Mouse (Mus musculus): ENCODE data around the gene Lzts3. TPM values are rescaled to one million over a fixed set of nuclear protein-coding genes. Genes with fewer than 3 reads are reported as not detected.
"Not testable (repeated sequence)": the region's sequence is repeated elsewhere in the genome, so short reads cannot be mapped to it uniquely, and the experiment has no call there.

Gene Lzts3
- 100 to 1,000 TPM; 159 to 163 TPM for total RNA-seq (2021)

DNA sequence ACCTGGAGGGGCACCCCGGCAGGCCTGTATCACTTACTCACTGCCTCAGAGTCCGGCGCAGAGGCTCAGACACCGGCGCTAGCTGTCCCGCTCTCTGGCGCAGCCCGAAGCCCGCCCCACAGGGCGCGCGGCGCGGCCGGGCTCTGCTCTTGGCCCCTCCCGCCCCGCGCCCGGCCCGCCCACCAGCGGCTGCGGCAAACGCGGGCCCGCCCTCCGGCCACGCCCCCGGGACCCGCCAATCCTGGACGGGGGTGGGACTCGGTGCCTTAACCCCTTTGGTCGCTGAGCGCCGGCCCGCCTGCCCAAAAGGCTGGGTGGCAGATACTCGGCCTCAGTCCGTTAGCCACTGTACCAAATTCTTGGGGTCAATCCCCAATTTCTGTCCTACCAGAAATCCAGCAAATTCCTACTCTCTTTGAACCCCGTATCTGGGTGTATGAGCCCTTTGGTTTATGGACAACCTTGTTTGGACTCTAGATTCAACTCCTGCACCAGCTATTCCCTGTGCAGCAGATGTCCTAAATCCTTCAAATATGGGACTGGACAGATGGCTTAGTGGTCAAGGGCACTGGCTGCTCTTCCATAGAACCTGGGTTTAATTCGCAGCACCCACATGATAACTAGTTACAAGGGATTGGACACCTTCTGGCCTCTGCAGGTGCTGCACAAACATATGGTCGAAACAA is at the start of gene Lzts3:
Gene Lzts3, minus strand, starts transcription at position 120 of the 686 bp plus-strand sequence.
- peak; percentile 80 to 87 for DNase-seq (ENCODE audit: extremely low spot score in 1 of 2, low spot score in 1 of 2)

DNA sequence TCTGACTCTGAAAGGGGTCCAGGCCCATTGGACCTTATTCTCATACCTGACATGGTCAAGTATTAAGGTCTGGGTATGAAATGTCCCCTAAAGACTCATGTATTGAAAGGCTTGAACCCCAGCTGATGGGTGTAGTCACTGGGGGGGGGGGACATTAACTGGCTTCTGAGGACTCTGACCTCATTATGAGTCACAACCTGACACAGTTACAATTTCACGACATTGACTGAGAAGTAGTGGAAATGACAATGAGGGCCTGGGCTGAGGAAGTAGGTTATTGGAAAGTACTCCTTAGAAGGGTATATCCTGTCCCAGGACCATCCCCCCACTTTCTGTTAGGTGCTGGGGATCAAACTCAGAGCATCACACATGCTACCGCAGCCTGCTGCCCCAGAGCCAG is 46.4 kb upstream of the Lzts3 start:
- DNase-seq (ENCODE audit: extremely low spot score in 1 of 2, low spot score in 1 of 2) = no peak

DNA sequence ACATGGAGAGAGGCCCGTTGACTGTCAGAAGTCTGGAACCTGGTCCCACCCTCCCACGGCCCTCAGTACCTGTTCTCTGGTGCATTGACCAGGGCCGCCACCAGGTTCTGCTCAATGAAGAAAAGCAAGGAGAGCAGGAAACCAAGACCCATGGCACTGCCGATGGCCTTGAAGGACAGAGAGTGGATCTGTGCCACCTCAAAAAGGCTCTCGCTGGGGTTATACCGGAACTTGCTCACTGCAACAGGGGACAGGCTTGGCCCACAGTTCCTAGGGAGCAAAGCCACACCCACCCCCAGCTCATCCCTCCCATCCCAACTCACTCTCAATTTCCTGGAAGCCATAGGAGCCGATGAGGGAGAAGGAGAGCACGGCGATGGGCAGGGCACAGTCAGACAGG is 42.8 kb upstream of the Lzts3 start:
- DNase-seq (ENCODE audit: extremely low spot score in 1 of 2, low spot score in 1 of 2) = no peak

DNA sequence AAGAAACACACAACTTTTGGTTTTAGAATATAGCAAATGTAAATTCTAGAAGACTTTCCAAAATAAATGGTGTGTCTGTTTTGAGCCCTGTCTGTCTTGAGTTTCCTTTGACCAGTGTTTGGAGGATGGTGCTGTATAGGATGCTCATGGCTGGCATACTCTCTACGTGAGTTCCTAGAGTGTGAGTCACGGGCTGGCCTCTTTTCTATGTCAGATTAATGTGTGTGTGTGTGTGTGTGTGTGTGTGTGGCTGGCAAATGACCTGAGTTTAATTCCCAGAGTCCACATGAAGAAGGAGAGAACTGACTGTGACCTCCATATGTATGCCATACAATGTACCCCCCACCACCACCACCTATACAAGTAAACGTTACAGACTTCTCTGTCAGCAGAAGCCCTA is 38.9 kb upstream of the Lzts3 start:
- no peak for DNase-seq (ENCODE audit: extremely low spot score in 1 of 2, low spot score in 1 of 2)

DNA sequence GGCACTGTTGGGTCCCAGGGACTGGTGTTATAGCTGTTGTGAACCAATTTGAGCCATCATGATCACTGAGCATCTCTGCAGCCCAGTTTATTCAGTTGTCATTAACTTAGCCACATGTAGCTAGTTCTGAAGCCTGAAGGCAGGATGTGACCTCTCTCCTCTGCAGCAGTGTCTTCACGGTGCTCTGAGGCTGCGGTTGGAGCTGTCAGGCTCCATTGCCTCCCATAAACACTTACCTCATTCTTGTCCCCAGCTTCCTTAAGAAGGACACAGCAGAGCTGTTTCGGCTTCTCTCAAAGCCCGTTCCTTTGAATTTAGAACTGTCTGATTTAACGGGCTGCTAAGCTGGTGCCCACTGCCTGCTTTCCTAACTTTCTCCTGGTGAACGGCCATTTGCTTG is 37.3 kb upstream of the Lzts3 start:
- no peak for DNase-seq (ENCODE audit: extremely low spot score in 1 of 2, low spot score in 1 of 2)

DNA sequence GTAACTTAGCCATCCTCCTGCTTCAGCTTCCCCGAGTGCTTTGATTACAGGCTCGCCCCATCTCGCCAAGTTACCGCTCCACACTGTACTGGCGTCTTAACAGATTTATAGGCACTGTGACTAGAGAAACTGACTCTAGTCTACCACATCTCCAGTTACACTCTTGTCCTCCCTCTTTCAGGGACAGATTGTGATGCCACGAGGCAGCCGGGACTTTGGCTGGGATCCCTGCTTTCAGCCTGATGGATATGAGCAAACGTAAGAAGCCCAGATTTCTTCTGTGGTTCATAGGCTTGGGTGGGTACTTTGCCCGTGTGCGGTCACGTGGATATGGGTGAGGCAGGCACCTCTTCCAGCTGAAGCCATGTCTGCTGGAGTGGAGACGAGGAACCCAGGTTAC is 36.6 kb upstream of the Lzts3 start:
- no peak for DNase-seq (ENCODE audit: extremely low spot score in 1 of 2, low spot score in 1 of 2)

DNA sequence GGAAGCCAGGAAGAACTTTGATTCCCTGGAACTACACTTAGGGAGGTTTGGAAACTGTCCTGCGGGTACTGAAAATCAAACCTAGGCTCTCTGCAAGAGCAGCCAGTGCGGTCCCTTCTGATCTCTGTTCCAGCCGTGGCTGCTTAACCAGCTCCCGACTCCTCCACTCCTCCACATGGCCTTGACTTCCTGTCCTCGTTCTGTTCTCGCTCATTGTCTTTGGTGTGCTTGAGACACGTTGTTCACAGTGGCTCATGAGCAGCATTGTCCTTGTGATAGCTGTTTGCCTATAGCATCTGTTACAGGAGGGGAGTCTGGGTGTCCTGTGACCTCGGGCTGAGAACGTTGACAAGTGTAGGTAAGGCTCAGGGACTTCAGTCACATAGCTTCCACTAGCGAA is 34.6 kb upstream of the Lzts3 start:
- no peak for DNase-seq (ENCODE audit: extremely low spot score in 1 of 2, low spot score in 1 of 2)

DNA sequence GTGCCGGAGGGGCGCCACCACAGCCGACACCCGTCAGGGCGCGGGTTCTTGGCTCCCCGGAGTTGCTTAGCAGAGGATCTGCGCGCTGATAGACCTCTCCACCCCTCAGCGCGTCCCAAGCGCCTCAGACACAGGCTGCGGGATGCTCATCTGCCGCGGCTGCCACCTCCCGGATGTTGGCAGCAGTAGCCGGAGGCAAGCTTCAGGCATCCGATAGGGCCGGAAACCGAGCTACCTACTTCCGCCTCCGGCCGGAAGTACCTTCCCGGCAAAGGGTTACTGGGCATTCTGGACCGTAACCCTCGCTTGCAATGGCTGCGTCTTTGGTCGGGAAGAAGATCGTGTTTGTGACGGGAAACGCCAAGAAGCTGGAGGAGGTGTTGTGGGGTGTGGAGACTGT is 25.0 kb upstream of the Lzts3 start, which contains the start of gene Itpa:
Gene Itpa, plus strand, starts transcription at position 52 of the 400 bp plus-strand sequence.
- DNase-seq (ENCODE audit: extremely low spot score in 1 of 2, low spot score in 1 of 2) = peak; percentile 71 to 72

DNA sequence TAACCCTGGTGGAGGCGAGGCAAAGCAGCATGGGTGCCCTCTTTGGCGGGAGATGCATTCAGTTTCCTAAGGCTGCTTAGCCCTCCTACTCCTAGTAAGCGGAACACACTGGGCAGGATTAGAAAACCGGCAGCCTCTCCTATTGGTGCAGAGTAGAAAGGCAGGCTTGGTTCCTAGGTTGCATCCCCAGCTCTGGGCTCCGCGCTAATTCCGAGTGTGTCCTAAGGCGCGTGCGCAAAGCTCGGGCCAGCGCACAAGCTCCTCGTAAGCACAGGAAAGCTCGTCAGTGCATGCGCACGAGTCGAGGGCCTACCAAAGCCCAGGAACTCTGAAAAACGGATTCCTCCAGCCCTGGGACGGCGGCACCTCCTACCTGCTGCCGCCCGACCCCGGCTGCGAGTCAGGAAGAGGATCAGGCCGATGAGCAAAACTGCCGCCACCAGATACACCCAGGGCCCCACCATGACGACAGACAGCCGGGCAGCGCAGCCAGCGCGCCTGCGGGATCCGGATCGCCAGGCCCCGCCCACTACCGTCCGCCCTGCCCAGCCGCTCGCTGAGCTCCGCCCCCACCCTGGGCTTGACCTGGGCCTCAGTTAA is 21.6 kb upstream of the Lzts3 start, which contains the start of gene Ddrgk1:
Gene Ddrgk1, minus strand, starts transcription at position 558 of the 600 bp plus-strand sequence.
- DNase-seq (ENCODE audit: extremely low spot score in 1 of 2, low spot score in 1 of 2) = peak; percentile 80 to 92

DNA sequence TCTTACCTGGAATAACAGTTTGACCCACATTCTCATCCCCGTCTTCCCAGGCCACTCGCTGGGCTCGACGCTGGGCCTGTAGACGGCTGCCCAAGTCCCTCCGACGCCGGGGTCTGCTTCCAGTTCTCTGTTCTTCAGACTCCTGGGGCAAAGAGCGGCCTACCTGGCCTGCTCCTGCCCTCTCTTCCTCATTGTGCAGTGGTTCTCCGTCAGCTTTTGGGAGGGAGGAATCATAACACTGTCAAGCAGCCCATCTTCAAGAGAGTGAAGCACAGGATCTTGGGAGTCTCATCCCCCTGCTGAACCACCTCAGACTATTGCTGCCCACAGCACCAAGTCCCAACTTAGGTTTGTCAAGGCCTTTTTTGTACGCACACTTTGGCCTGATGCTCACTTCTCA is 20.7 kb upstream of the Lzts3 start:
- DNase-seq (ENCODE audit: extremely low spot score in 1 of 2, low spot score in 1 of 2) = no peak

DNA sequence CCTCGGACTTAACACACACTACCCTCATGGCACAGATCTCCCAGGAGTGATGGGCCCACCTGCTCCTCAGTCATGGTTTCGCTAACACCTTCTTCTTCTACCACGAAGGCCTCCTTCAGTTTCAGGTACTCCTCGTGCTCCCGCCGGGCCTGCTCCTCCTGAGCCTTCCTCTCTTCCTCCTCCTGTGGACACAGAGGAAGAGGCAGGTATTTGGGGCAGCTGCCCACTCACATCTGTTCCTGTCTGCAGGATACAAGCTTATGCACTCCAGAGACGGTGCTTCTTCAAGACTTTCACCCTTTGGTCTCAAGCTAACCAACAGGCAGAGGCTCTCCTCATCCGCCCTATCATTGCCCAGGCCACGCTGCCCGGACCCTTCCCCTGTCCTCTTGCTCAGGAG is 15.9 kb upstream of the Lzts3 start:
- DNase-seq (ENCODE audit: extremely low spot score in 1 of 2, low spot score in 1 of 2) = no peak

DNA sequence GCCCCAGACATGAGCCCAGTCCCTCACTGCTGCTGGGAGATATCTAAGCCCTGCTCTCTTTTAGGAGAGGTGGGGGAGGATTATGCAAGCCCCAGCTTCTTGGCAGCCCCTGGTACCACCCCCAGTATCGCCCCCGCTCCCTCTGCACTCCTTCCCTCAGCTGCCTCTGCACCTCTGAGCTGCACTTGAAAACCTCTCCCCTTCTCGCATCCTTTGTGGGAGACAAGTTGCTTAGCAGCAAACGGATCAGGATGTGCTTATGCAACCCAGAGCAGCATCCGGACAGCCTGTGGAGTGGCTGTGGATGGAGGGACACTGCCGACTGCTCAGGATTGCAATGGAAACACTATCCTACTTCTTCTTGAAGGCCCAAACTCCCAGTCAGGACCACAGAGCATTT is 14.9 kb upstream of the Lzts3 start:
- DNase-seq (ENCODE audit: extremely low spot score in 1 of 2, low spot score in 1 of 2) = peak; percentile 51 to 63

DNA sequence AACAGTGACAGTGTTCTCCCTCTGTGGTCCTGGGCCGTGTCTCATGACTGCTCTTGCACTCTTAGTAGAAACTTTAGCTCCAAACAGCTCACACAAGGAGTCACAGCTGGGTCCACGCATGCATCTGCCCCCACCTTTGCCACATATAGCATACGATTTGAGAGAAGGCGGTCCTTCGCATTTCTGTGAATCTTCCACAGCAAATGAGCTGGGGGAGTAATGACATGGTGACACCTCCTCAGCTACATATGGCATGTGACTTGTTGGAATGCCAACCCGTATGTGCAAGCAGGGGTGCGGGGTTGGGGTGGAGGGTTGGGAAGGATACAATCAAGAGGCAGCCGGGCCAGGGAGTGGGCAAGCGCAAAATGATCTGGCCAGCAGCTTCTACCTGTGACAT is 13.9 kb upstream of the Lzts3 start:
- no peak for DNase-seq (ENCODE audit: extremely low spot score in 1 of 2, low spot score in 1 of 2)

DNA sequence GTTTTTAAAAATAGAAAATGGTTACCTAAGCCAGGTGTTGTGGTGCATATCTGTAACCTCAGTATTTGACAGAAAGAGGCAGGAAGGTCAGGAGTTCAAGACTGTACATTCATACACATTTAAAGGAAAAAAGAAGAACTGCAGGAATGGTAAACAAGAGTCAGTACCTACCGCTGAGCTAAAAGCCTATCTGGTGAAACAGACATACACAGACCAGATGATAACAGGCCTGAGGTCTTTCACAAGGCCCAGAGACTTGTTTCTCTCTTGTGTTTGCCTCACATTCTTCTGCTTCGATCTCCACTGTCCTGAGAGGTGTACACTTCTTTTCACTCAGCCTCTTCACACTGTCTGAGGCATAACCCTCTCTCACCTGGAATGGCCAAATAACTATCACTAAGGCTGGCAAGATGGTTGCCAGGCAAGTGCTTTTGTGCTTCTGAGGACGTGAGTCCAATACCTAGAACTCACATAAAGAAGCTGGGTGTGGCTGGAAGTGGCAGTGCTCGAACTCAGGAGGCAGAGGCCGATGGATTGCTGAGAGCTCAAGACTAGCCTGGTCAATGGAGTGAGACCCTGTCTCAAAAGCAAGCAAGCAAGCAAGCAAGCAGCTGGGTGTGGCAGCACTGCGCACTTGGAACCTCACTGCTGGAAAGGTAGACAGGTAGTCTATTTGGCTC is 13.2 kb upstream of the Lzts3 start:
- DNase-seq (ENCODE audit: extremely low spot score in 1 of 2, low spot score in 1 of 2) = no peak

DNA sequence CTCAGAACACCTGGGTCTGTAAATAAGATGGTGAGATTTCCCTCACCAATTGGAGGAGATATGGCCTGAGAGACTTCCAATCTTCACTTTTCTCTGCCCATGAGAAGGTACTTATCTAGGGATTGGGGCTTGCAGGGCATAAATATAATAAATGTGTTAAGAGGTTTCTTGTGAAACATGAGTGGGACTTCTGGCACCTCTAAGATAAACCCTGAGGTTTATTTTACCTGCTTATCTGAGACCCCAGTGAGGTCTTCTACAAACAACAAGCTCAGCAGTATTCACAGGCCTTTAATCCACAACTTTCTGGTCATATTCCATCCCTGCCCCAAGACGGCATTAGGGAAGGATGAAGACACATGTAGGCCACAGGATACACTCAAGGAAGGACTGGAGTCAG is 11.2 kb upstream of the Lzts3 start:
- DNase-seq (ENCODE audit: extremely low spot score in 1 of 2, low spot score in 1 of 2) = no peak

DNA sequence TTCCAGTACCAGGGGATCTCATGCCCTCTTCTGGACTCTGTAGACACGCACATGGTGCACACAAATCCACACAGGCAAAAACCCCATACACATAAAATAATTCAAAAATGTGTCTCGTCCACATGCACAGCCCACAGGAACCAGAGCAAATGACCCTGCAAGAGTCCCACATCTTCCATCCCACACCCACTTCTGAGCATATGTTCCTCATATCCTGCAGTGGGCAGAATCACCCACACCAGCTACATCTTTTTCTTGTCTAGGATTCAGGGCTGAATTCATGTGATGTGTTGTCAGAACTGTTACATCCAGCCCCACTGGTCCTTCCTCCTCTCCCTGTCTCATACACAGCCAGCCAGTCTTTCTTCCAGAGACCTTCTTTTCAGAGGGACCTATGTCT is 10.7 kb upstream of the Lzts3 start:
- DNase-seq (ENCODE audit: extremely low spot score in 1 of 2, low spot score in 1 of 2) = no peak

DNA sequence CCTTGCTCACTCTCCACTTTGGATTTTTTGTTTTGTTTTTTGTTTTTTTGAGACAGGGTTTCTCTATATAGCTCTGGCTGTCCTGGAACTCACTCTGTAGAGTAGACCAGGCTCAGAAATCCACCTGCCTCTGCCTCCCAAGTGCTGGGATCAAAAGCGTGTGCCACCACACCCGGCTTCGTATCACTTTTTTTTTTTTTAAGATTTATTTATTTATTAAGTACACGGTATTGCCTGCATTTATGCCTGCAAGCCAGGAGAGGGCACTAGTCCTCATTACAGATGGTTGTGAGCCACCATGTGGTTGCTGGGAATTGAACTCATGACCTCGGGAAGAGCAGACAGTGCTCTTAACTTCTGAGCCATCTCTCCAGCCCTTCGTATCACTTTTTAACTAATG is 6.4 kb upstream of the Lzts3 start:
- DNase-seq (ENCODE audit: extremely low spot score in 1 of 2, low spot score in 1 of 2) = not testable (repeated sequence)

DNA sequence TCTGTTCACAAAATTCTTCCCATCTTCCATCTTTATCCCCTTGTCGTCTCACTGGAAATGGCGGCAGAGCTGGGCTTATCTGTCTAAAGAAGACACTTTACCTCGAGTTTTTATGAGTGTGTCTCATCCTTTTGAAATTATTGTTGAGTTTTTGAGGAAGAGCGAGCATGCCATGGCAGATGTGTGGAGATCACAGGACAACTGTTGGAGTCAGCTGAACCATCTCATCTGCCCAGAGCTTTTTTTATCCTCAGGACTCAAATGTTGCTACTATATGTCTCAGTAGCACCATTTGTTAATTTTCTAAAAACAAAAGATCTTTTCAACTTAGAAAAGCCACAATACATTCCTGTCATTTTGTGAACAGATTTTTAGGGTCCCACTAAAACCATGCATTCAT is 2.6 kb upstream of the Lzts3 start:
- no peak for DNase-seq (ENCODE audit: extremely low spot score in 1 of 2, low spot score in 1 of 2)

DNA sequence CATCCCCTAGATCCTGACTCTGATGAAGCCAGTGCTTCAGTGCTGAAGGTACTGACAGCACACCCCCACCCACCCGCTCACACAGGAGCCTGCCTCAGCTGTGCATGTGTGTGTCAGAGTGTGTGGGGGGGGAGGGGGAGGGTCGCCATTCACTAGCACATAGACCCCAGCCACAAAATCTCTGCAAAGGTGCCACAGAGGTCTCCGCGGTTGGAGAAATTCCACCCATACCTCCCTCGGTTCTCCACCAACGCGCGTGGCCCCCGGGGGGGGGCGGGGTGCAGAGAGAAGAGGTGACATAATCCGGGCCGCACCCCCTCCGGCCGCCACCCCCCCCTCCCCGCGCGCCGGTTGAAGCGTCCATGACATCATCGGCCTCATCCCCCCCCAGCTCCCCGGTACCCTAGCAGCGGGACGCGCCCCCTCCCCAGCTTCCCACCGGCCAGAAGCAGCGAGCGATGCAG is 374 bp downstream of the Lzts3 start:
- DNase-seq (ENCODE audit: extremely low spot score in 1 of 2, low spot score in 1 of 2) = no peak

DNA sequence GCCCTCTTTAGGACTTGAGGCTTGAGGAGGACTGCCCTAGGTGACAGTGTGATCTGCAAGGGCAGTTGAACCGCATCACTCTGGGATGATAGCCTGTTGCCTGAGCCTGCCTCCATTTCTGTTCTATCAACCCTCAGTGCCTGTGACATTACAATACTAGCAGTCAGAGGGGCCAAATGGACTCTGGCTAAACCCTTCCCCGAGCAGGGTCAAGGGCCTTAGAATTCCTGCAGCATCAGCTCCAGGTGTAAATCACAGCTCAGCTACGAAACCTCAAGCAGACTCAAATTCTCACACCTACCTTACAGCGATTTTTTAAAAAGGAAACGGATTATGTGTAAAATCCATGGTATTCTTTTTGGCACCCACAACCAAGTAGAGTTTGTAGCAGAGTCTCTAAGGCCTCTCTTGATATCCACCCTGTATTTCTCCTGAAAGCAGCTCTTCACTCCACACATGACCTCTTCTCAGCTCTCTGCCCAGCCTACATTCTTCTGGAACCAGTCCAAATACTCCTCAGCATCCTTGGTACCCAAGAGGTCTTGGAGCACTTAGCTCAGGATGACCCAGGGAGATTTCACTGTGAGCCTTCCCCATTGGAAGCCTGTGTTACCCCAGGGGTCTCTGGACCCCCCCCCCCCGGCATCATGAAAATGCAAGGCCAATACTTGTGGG is 1.1 kb downstream of the Lzts3 start:
- no peak for DNase-seq (ENCODE audit: extremely low spot score in 1 of 2, low spot score in 1 of 2)

DNA sequence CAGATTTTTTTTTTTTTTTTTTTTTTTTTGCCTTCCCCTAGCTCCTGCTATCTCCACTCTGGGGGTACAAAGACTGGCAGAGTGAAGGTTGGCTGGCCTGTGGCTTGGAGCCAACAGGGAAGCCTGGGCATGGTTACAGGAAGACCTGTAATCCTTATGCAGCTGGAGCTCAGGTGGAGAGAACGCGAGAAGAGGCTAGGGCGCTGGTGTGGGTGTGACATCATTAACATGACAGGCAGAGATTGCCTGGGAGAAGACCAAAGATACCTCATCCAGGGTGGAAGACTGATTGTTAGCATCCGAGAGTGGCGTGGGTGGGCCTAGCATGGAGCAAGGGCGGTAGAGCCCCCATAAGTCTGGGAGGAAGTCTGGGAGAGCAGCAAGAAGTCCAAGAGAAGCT is 3.3 kb downstream of the Lzts3 start:
- DNase-seq (ENCODE audit: extremely low spot score in 1 of 2, low spot score in 1 of 2) = no peak

Measured in layer of hippocampus, postnatal 25 days (tissue).